In genomic region chr2:93654336-93655055, GRCm38 (mm10) we compare ENCODE assay signal across 19 mouse cellular contexts. TPM values are rescaled to one million over a fixed set of nuclear protein-coding genes. Genes with fewer than 3 reads are reported as not detected.
DNase-seq lines count a peak whose midpoint lies in the region; ATAC-seq and TF ChIP-seq lines count a peak whose summit lies in the region.
"Had no signal": no experiment of that assay in that cellular context is flagged by ENCODE, and none has a peak within 500 bp of the region (broad histone marks: within the 10 kb centered on the region; RNA-seq: fewer than 3 reads in every experiment).

No protein-coding gene starts in this region.

- WGBS in cerebellum, adult 2 months: 35% methylated on average over 11 of the region's 11 CpGs
- WGBS in embryonic facial prominence, embryonic 12.5 days: 59% methylated on average over 11 of the region's 11 CpGs

- H3K36me3 ChIP-seq in embryonic facial prominence, embryonic 12.5 days: peaks cover 40% of the 10 kb centered on the region
- H3K36me3 ChIP-seq: forebrain, embryonic 15.5 days; G1E; heart, embryonic 12.5 days; hindbrain, embryonic 10.5 days had no signal

- no peak overlapping the region for H3K4me3 ChIP-seq in cerebellum, adult 2 months (replicated peaks; ENCODE audit: insufficient read depth, low read depth, low read length)
- H3K4me3 ChIP-seq in embryonic facial prominence, embryonic 12.5 days: no peak overlapping the region
- H3K4me3 ChIP-seq: forebrain, embryonic 15.5 days; heart, embryonic 12.5 days; hindbrain, embryonic 10.5 days had no signal

- no peak for DNase-seq in cerebellum, postnatal 4 days (ENCODE audit: low spot score in 2 of 2)
- DNase-seq in cerebellum, adult 2 months: peak; percentile 44 to 59
- DNase-seq in cerebellum, postnatal 10 days: peak; percentile 22 to 39
- no peak for DNase-seq in kidney, postnatal 36 days
- DNase-seq in right cerebral cortex, postnatal 14 days: no peak
- DNase-seq in embryo, embryonic 11 days: no peak
- DNase-seq: adrenal gland, postnatal 10 days; B cell, adult 2 months; gastrocnemius, postnatal 10 days; kidney, adult 2 months had no signal

- TF ChIP-seq CTCF in cerebellum, adult 2 months (IDR thresholded peaks at IDR 0.05; ENCODE audit: borderline replicate concordance, insufficient read depth, low read depth, low read length): no peak

- no peak overlapping the region for H3K4me2 ChIP-seq in embryonic facial prominence, embryonic 12.5 days (replicated peaks)
- H3K4me2 ChIP-seq: forebrain, embryonic 15.5 days; heart, embryonic 12.5 days; hindbrain, embryonic 14.5 days had no signal

- H3K27ac ChIP-seq in cerebellum, adult 2 months (ENCODE audit: insufficient read depth, low read length): no peak overlapping the region
- 0 out of 2 replicates have a peak overlapping the region, but pooled peaks have one; percentile 13 for H3K27ac ChIP-seq in embryonic facial prominence, embryonic 12.5 days
- H3K27ac ChIP-seq: forebrain, embryonic 15.5 days; hindbrain, embryonic 10.5 days; hindbrain, embryonic 14.5 days had no signal

- no peak for TF ChIP-seq POLR2A in cerebellum, adult 2 months (IDR thresholded peaks at IDR 0.05; ENCODE audit: borderline replicate concordance, insufficient read depth, low read length)

- no peaks in the 10 kb centered on the region for H3K27me3 ChIP-seq in cerebellum, adult 2 months (ENCODE audit: control insufficient read depth, insufficient read depth, low read length)
- peaks cover 12% of the 10 kb centered on the region for H3K27me3 ChIP-seq in embryonic facial prominence, embryonic 12.5 days

- H3K4me1 ChIP-seq in cerebellum, adult 2 months (ENCODE audit: control insufficient read depth, insufficient read depth, low read length): no peaks in the 10 kb centered on the region; the same call in 1 of the 2 replicates
- H3K4me1 ChIP-seq in embryonic facial prominence, embryonic 12.5 days: peaks cover 44% of the 10 kb centered on the region
- H3K4me1 ChIP-seq: forebrain, embryonic 15.5 days had no signal

- no peaks in the 10 kb centered on the region for H3K9me3 ChIP-seq in embryonic facial prominence, embryonic 12.5 days
- H3K9me3 ChIP-seq: forebrain, embryonic 15.5 days; G1E; heart, embryonic 12.5 days; hindbrain, embryonic 10.5 days had no signal

- H3K9ac ChIP-seq in embryonic facial prominence, embryonic 12.5 days: no peak overlapping the region
- H3K9ac ChIP-seq: forebrain, embryonic 15.5 days; heart, embryonic 12.5 days; hindbrain, embryonic 14.5 days had no signal

- peak; percentile 54 for ATAC-seq in cerebellum, adult (ENCODE audit: insufficient number of reproducible peaks, low FRiP score, low TSS enrichment)
- ATAC-seq in embryonic facial prominence, embryonic 12.5 days (ENCODE audit: insufficient number of reproducible peaks, insufficient read depth, low FRiP score, low TSS enrichment): no peak
- ATAC-seq: CD4-positive, CD25-positive, alpha-beta regulatory T cell, adult 4 months; forebrain, embryonic 15.5 days; intestine, embryonic 16.5 days had no signal

RNA-seq across cellular contexts. Expression of gene Alx4, which starts 12.3 kb away (rescaled TPM):
- 0.46 and 0.79 TPM in 2 replicates for polyA plus RNA-seq in cerebellum, adult 2 months (2012; rRNA removed)
- polyA plus RNA-seq in embryonic facial prominence, embryonic 12.5 days (2016; fragmentation: Nextera tagmentation; extraction: Ambion mirVana): 24.3 and 27.8 TPM in 2 replicates
- polyA plus RNA-seq: CD4-positive, CD25-positive, alpha-beta regulatory T cell, adult 4 months; G1E had no signal

Comparison
In these comparisons a context has a peak if more than half of its experiments do, and no peak if none do; other contexts are left out.
1. DNase-seq: peak in cerebellum, adult 2 months (2 of 2) and cerebellum, postnatal 10 days (2 of 2); none in cerebellum, postnatal 4 days (0 of 2), kidney, postnatal 36 days (0 of 2), right cerebral cortex, postnatal 14 days (single experiment) and embryo, embryonic 11 days (single experiment).
2. RNA of gene Alx4, which starts 12.3 kb away (polyA plus RNA-seq): 24.3 to 27.8 TPM in embryonic facial prominence, embryonic 12.5 days; 0.46 to 0.79 TPM in cerebellum, adult 2 months; every median in the first group is over 10 times any median in the second.